Mouse (Mus musculus) stomach, postnatal 0 days (tissue): ENCODE data around the gene Fam81a.

Experiments used
- CTCF ChIP-seq: IDR thresholded peaks from 2 replicates; pipeline ENCODE4 v1.5.1; 2016; ENCODE audit warnings: antibody characterized with exemption, low read depth, mild to moderate bottlenecking, moderate library complexity
- EP300 ChIP-seq: optimal IDR thresholded peaks from 2 replicates; pipeline ENCODE3; 2016; ENCODE audit warnings: antibody characterized with exemption

- TF ChIP-seq CTCF (no peak), EP300 (no peak)
Observed at GRCm38 (mm10) chr9:70135186-70135585, 7.2 kb downstream of the Fam81a start.
